Mouse (Mus musculus) hematopoietic stem cell, adult 5-6 weeks (primary cell): ENCODE data around the gene Avil. TPM values are rescaled to one million over a fixed set of nuclear protein-coding genes. Genes with fewer than 3 reads are reported as not detected.
"Not testable (repeated sequence)": the region's sequence is repeated elsewhere in the genome, so short reads cannot be mapped to it uniquely, and the experiment has no call there.

ENCODE experiments used
- ATAC-seq, 2 experiments: fragments of 125-278 bp in 1 of 2; replicated peaks in 1 of 2; 2 replicates each; pipeline ENCODE4 v1.8.0; 2016 to 2017; ENCODE audit warnings: inconsistent platforms in 2 of 2, mild to moderate bottlenecking in 2 of 2, moderate number of reproducible peaks in 2 of 2, low read depth in 1 of 2, moderate TSS enrichment in 1 of 2; ENCODE audit not compliant: low FRiP score in 2 of 2, poor library complexity in 2 of 2, severe bottlenecking in 2 of 2, insufficient read depth in 1 of 2, low TSS enrichment in 1 of 2
- total RNA-seq: library from RNA; stranded (forward); fragments of 172-1452, 232-1000 nt; gene quantifications from 2 replicates; pipeline ENCODE4 v1.2.3, GENCODE M21; 2017

The Avil gene
- total RNA-seq, 1 experiment from 2014 or later, result 0.30 TPM

GRCm38 (mm10) chr10:127042468-127043115 is 42.1 kb downstream of the Avil start:
- no peak for ATAC-seq

GRCm38 (mm10) chr10:127043187-127043586 is 42.7 kb downstream of the Avil start:
- ATAC-seq, result no peak

- ATAC-seq, result no peak
These were observed 47.4 kb downstream of the Avil start, which contains the start of gene Cyp27b1 for GRCm38 (mm10) chr10:127047954-127048353. Cyp27b1 (plus strand) TSS chr10:127048250.

GRCm38 (mm10) chr10:127048608-127049394 is 48.3 kb downstream of the Avil start:
- peak in 1 of 2 experiments; percentile 11; a peak in 1 of 4 replicates for ATAC-seq

- ATAC-seq, result peak; percentile 14 to 20; a peak in 2 of 4 replicates
These were observed 49.0 kb downstream of the Avil start for GRCm38 (mm10) chr10:127049395-127050118.

- ATAC-seq, result peak; percentile 6 to 22; a peak in 2 of 4 replicates
These were observed 49.6 kb downstream of the Avil start for GRCm38 (mm10) chr10:127050119-127050474.

GRCm38 (mm10) chr10:127054646-127055045 is 54.1 kb downstream of the Avil start:
- ATAC-seq, result no peak

GRCm38 (mm10) chr10:127055406-127055805 is 54.9 kb downstream of the Avil start:
- ATAC-seq, result no peak

GRCm38 (mm10) chr10:127056490-127056889 is 56.0 kb downstream of the Avil start:
- no peak for ATAC-seq

GRCm38 (mm10) chr10:127058161-127058560 is 57.7 kb downstream of the Avil start:
- peak; percentile 71 to 76 for ATAC-seq

- ATAC-seq, result no peak
These were observed 58.2 kb downstream of the Avil start for GRCm38 (mm10) chr10:127058708-127059107.

- ATAC-seq, result no peak
These were observed 58.9 kb downstream of the Avil start for GRCm38 (mm10) chr10:127059174-127059967.

- no peak for ATAC-seq
These were observed 59.7 kb downstream of the Avil start, which contains the start of gene March9 for GRCm38 (mm10) chr10:127059968-127060916. March9 (minus strand) TSS chr10:127060184.

GRCm38 (mm10) chr10:127061085-127061484 is 60.6 kb downstream of the Avil start:
- ATAC-seq, result no peak

GRCm38 (mm10) chr10:127061513-127061912 is 61.0 kb downstream of the Avil start:
- no peak for ATAC-seq

GRCm38 (mm10) chr10:127062101-127062500 is 61.6 kb downstream of the Avil start:
- ATAC-seq, result not testable (repeated sequence)
